Mouse (Mus musculus): ENCODE data around the gene Exo1. TPM values are rescaled to one million over a fixed set of nuclear protein-coding genes. Genes with fewer than 3 reads are reported as not detected.

The Exo1 gene
- polyA plus RNA-seq, 1 experiment, result 0.17 TPM

GRCm38 (mm10) chr1:175950851-175951250, 70.5 kb downstream of the Exo1 start:
- no peak for DNase-seq (ENCODE audit: low spot score)

- no peak for DNase-seq (ENCODE audit: low spot score)
These were observed 81.4 kb downstream of the Exo1 start for GRCm38 (mm10) chr1:175961786-175962185.

Other genes with a start within 250 kb of the Exo1 start
- gene Opn3, start 187.8 kb upstream of the Exo1 start, polyA plus RNA-seq (2012; rRNA removed), result 1.1 and 1.4 TPM in 2 replicates
- gene Chml, start 187.7 kb upstream of the Exo1 start, polyA plus RNA-seq (2012; rRNA removed), result 2.2 and 2.3 TPM in 2 replicates
- not detected in 2 replicates for gene Wdr64, start 182.0 kb upstream of the Exo1 start, polyA plus RNA-seq (2012; rRNA removed)
- not detected in 2 replicates for gene Gm38100, start 39.7 kb downstream of the Exo1 start, polyA plus RNA-seq (2012; rRNA removed)
- gene Rbm8a2, start 98.5 kb downstream of the Exo1 start, polyA plus RNA-seq (2012; rRNA removed), result 0.17 and 0.27 TPM in 2 replicates

All from urinary bladder, adult 2 months (tissue).